Mouse (Mus musculus): ENCODE measurements around the gene Med21. TPM values are rescaled to one million over a fixed set of nuclear protein-coding genes. Genes with fewer than 3 reads are reported as not detected.

Gene Med21
- total and polyA plus RNA-seq, 3 experiments = 42.4 to 124 (median 56.0) TPM

- Histone ChIP-seq H3K4me1 (ENCODE audit: control insufficient read depth in 1 of 2, insufficient read depth in 2 of 2) (peaks cover 15 to 16% of the 10 kb centered on the region in 2 experiments), H3K36me3 (replicated peaks in 1 of 2; ENCODE audit: control insufficient read depth in 1 of 2, insufficient read depth in 1 of 2, low read length in 1 of 2) (no peaks in the 10 kb centered on the region), H3K9me3 (replicated peaks; ENCODE audit: low read length) (no peaks in the 10 kb centered on the region), H3K4me2 (ENCODE audit: insufficient read depth, low read depth, poor library complexity, severe bottlenecking) (peak overlapping the region; percentile 26), H3K27me3 (replicated peaks) (no peaks in the 10 kb centered on the region), H3K4me3 (replicated peaks in 1 of 3; ENCODE audit: low read depth in 2 of 3, low read length in 2 of 3, poor library complexity in 1 of 3) (peak overlapping the region; percentile 75 to 94 (median 78)), H3K79me2 (replicated peaks; ENCODE audit: control insufficient read depth, extremely low read depth, insufficient read depth, poor library complexity, severe bottlenecking) (no peaks in the 10 kb centered on the region), H3K9ac (ENCODE audit: insufficient read depth, low read depth) (peak overlapping the region; percentile 92), H3K27ac (ENCODE audit: insufficient read depth, low read depth) (peak overlapping the region; percentile 36)
- dilution Hi-C loops (cut with MboI; ENCODE audit: extremely low pct_ligation_motif_present, extremely low pct_unique_long_range_greater_than_20kb, low sequenced_read_pairs) (no loop called here), in situ Hi-C loops (cut with MboI; ENCODE audit: low pct_ligation_motif_present, low pct_unique_long_range_greater_than_20kb, low sequenced_read_pairs) (no loop called here)
- DNase-seq (ENCODE audit: extremely low read depth) = peak; percentile 52
- TF ChIP-seq MXI1 (IDR thresholded peaks at IDR 0.05; ENCODE audit: low read depth, low read length) (peak; percentile 33; the same call in 1 of the 2 replicates), NRF1 (IDR thresholded peaks at IDR 0.05; ENCODE audit: low read depth, low read length) (peak; percentile 70), IRF4 (IDR thresholded peaks at IDR 0.05; ENCODE audit: low read depth, low read length) (0 out of 2 replicates have a peak, but pooled peaks have one; percentile 8), POLR2A (IDR thresholded peaks at IDR 0.05; ENCODE audit: low read depth, low read length) (peak; percentile 42; the same call in 1 of the 2 replicates), UBTF (IDR thresholded peaks at IDR 0.05; ENCODE audit: low read depth, low read length) (peak; percentile 78), NELFE (IDR thresholded peaks at IDR 0.05; ENCODE audit: low read depth, low read length) (0 out of 2 replicates have a peak, but pooled peaks have one; percentile 34), SIN3A (IDR thresholded peaks at IDR 0.05; ENCODE audit: low read length) (peak; percentile 34; the same call in 1 of the 2 replicates), RCOR1 (conservative IDR thresholded peaks at IDR 0.05; ENCODE audit: low read depth, low read length) (0 out of 2 replicates have a peak, but pooled peaks have one; percentile 26), MAX (IDR thresholded peaks at IDR 0.05; ENCODE audit: low read length) (no peak), CHD1 (IDR thresholded peaks at IDR 0.05; ENCODE audit: low read depth, low read length) (no peak), EP300 (IDR thresholded peaks at IDR 0.05; ENCODE audit: low read length) (no peak)
Observed at GRCm38 (mm10) chr6:146634015-146634722, 8.2 kb upstream of the Med21 start.

GRCm38 (mm10) chr6:146634759-146635606 is 7.4 kb upstream of the Med21 start:
- Histone ChIP-seq H3K4me1 (ENCODE audit: control insufficient read depth in 1 of 2, insufficient read depth in 2 of 2) (peaks cover 13 to 15% of the 10 kb centered on the region in 2 experiments), H3K4me3 (replicated peaks in 1 of 3; ENCODE audit: low read depth in 2 of 3, low read length in 2 of 3, poor library complexity in 1 of 3) (peak overlapping the region in 1 of 3 experiments; percentile 6)
- dilution Hi-C loops (cut with MboI; ENCODE audit: extremely low pct_ligation_motif_present, extremely low pct_unique_long_range_greater_than_20kb, low sequenced_read_pairs) = no loop called here

More at GRCm38 (mm10) chr6:146634759-146635606, 7.4 kb upstream of the Med21 start:
- no peak for DNase-seq (ENCODE audit: extremely low read depth)
- Histone ChIP-seq H3K4me2 (ENCODE audit: insufficient read depth, low read depth, poor library complexity, severe bottlenecking) (no peak overlapping the region), H3K9ac (ENCODE audit: insufficient read depth, low read depth) (no peak overlapping the region), H3K9me3 (replicated peaks; ENCODE audit: low read length) (no peaks in the 10 kb centered on the region), H3K27ac (ENCODE audit: insufficient read depth, low read depth) (no peak overlapping the region), H3K79me2 (replicated peaks; ENCODE audit: control insufficient read depth, extremely low read depth, insufficient read depth, poor library complexity, severe bottlenecking) (no peaks in the 10 kb centered on the region), H3K36me3 (replicated peaks in 1 of 2; ENCODE audit: control insufficient read depth in 1 of 2, insufficient read depth in 1 of 2, low read length in 1 of 2) (no peaks in the 10 kb centered on the region), H3K27me3 (replicated peaks) (no peaks in the 10 kb centered on the region)
- in situ Hi-C loops (cut with MboI; ENCODE audit: low pct_ligation_motif_present, low pct_unique_long_range_greater_than_20kb, low sequenced_read_pairs) = no loop called here
- TF ChIP-seq ELF1 (IDR thresholded peaks at IDR 0.05; ENCODE audit: low read depth, low read length) (no peak), EP300 (IDR thresholded peaks at IDR 0.05; ENCODE audit: low read length) (no peak), BHLHE40 (IDR thresholded peaks at IDR 0.05; ENCODE audit: low read depth, low read length) (0 out of 2 replicates have a peak, but pooled peaks have one; percentile 5), TCF12 (IDR thresholded peaks at IDR 0.05; ENCODE audit: low read depth, low read length) (no peak), MAX (IDR thresholded peaks at IDR 0.05; ENCODE audit: low read length) (no peak)

Data from CH12.LX (cell line).